Mouse (Mus musculus): ENCODE data around the gene Ctbs.
A peak's percentile ranks its signal among the peaks of the same experiment; 100 is the strongest.

Gene Ctbs

GRCm38 (mm10) chr3:146494941-146495340 lies 45.3 kb downstream of the Ctbs start:
- DNase-seq (ENCODE audit: low spot score in 2 of 2), result no peak

- DNase-seq (ENCODE audit: low spot score in 2 of 2), result no peak
These were observed 49.4 kb downstream of the Ctbs start for GRCm38 (mm10) chr3:146498989-146499388.

DNA sequence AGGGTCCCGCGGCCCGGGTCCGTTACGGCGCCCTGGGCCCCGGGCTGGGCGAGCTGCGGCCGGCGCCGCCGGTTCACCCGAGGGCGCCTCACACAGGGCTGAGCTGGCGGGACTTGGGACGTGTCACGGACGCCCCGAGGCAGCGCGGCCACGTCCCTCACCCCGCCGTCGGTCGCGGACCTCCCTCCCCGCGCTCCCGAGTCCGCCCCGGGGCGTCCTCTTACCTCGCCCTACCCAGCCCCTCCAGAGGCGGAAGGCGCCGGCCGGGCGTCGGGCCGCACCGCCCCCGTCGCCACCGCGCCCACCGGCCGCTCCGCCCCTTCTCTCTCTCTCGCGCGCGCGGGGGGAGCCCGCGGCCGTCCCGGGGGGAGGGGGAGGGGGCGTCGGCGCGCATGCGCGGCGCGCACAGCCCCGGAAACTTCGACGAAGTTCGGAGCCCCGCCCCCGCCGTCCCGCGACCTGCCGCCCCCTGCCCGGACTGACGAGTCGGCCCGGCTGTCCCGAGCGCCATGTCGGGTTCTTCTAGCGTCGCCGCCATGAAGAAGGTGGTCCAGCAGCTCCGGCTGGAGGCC lies 49.9 kb downstream of the Ctbs start, which contains the start of the genes Spata1 and Gng5:
Gene Spata1, minus strand, starts transcription at position 323 of the 572 bp plus-strand sequence.
Gene Gng5, plus strand, starts transcription at position 377 of the 572 bp plus-strand sequence.
- DNase-seq (ENCODE audit: low spot score in 2 of 2), result peak; percentile 79 to 83

DNA sequence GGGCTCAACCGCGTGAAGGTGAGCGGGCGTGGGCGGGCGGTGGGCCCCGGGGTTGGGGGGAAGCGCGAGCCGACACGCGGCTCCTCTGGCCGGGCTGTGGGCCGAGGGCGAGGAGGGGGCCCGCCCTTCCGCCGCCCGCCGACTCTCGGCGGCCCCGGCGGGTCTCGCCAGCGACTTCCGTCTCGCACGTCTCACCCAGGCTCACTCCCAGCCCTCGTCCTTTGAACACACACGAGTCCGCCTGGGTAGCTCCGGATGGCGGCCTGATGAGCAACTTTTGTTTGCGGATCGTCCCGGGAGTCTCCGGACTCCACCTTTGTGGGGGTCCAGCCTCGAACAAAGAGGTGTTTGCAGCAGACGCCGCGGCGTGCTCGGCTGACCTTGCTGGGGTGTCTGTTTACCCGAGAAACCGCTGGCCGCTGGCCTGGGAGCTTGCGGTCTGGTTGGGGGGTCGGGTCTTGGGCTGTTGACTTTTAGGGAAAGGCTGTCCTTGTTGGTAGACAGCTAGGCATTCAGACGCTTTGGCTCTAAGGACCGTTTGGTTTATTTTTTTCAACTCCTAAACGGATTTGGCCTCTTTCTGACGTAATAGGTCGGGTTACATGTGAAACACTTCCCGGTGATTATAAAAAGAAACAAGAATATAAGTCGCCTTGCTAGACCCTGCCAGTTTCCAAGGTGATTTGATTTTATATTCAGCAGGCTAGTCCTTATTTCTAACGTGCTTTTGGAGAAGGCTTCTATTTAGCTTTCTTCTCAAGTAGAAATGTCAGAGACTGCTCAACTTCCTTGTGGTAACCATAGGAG lies 50.6 kb downstream of the Ctbs start:
- DNase-seq (ENCODE audit: low spot score in 2 of 2), result peak; percentile 44 to 55

DNA sequence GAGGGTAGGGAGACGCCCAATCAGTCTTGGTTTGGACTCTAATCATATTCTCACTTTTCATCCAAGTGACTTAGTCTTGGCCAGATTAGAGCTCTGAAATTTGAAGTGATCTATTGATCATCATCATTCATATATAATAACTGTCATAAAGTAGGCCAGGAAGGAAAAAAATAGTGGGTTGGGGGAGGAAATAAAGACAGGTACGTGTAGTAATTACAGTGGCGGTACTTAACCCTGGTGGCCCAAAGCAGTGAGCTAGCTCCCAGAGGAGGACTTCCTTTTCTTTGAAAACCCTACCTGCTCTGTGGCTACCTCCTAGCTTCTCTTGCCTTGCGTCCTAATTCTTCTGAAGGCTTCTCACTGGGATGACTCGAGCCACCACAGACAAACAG lies 51.2 kb downstream of the Ctbs start:
- DNase-seq (ENCODE audit: low spot score in 2 of 2), result no peak

GRCm38 (mm10) chr3:146501601-146502123 lies 52.1 kb downstream of the Ctbs start:
- DNase-seq (ENCODE audit: low spot score in 2 of 2), result no peak

GRCm38 (mm10) chr3:146506711-146507110 lies 57.1 kb downstream of the Ctbs start:
- DNase-seq (ENCODE audit: low spot score in 2 of 2), result no peak

Measured in spleen, postnatal 14 days (tissue).